Mouse (Mus musculus) hindbrain, embryonic 14.5 days (tissue): ENCODE measurements at regions not wholly inside any gene's neighbourhood (a gene's known extent, or its start where the extent isn't known, plus 50 kb on each side); places are given as distances from the start of the nearest gene placed in this dataset.

ENCODE experiments used
- ATAC-seq: fragments of 200-750 bp; cut with Nextera tagmentation; 2 replicates; pipeline ENCODE4 v1.8.0; 2017; ENCODE audit warnings: moderate number of reproducible peaks, mild to moderate bottlenecking, moderate TSS enrichment, moderate library complexity; ENCODE audit not compliant: low FRiP score
- DNase-seq: peaks from one replicate; pipeline ENCODE4 v3.0.0-alpha.2; 2015; ENCODE audit warnings: low spot score
- H3K27ac ChIP-seq: fragments of 300-500 bp; sonication (generic); 2 replicates; pipeline ENCODE4 v1.5.1; 2014; ENCODE audit warnings: mild to moderate bottlenecking, moderate library complexity
- H3K27me3 ChIP-seq: fragments of 300-500 bp; sonication (generic); 2 replicates; pipeline ENCODE4 v1.6.1; 2014; ENCODE audit warnings: mild to moderate bottlenecking, low read length, mixed read lengths; ENCODE audit not compliant: control insufficient read depth, insufficient read depth
- H3K36me3 ChIP-seq: fragments of 300-500 bp; sonication (generic); replicated peaks from 2 replicates; pipeline ENCODE4 v1.6.1; 2014; ENCODE audit not compliant: control insufficient read depth, insufficient read depth
- H3K4me1 ChIP-seq: fragments of 300-500 bp; sonication (generic); replicated peaks from 2 replicates; pipeline ENCODE4 v1.6.1; 2014; ENCODE audit warnings: antibody characterized with exemption, low read length, mixed read lengths; ENCODE audit not compliant: control insufficient read depth, insufficient read depth
- H3K4me2 ChIP-seq: fragments of 300-500 bp; sonication (generic); replicated peaks from 2 replicates; pipeline ENCODE4 v1.6.1; 2014; ENCODE audit warnings: mild to moderate bottlenecking, moderate library complexity
- H3K4me3 ChIP-seq: fragments of 300-500 bp; sonication (generic); replicated peaks from 2 replicates; pipeline ENCODE4 v1.5.1; 2014; ENCODE audit warnings: mild to moderate bottlenecking, low read length
- H3K9ac ChIP-seq: fragments of 300-500 bp; sonication (generic); 2 replicates; pipeline ENCODE4 v1.6.1; 2014
- H3K9me3 ChIP-seq: fragments of 300-500 bp; sonication (generic); 2 replicates; pipeline ENCODE4 v1.6.1; 2016; ENCODE audit warnings: low read length; ENCODE audit not compliant: control insufficient read depth
- WGBS: fragments of 180-500 bp; shearing (Covaris S2); extraction: QIAGEN DNeasy Blood & Tissue Kit; methylation state at CpG from one replicate; pipeline ENCODE4 v1.1.7; 2014; 5-methylcytosine and 5-hydroxymethylcytosine counted together

DNA sequence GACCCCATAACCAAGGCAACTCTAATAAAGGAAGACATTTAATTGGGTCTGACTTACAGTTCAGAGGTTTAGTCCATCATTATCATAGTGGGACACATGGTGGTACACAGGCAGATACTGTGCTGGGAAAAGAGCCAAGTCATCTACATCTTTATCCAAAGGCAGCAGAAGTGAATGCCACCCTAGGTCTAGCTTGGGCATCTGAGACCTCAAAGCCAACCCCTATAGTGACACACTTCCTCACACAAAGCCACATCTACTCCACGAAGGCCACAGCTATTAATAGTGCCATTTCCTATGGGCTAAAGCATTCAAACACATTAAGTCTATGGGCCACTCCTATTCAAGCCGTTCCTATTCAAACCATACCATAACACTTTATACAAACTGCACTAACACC lies 483.8 kb downstream of the Bnc2 start:
- no peak for ATAC-seq
- Histone ChIP-seq H3K27me3 (no peaks in the 10 kb centered on the region), H3K4me2 (no peak overlapping the region), H3K4me3 (no peak overlapping the region), H3K27ac (no peak overlapping the region), H3K9me3 (no peaks in the 10 kb centered on the region), H3K36me3 (no peaks in the 10 kb centered on the region), H3K4me1 (no peaks in the 10 kb centered on the region), H3K9ac (no peak overlapping the region)
- no peak for DNase-seq
- 81% methylated on average over 2 of the region's 2 CpGs for WGBS

DNA sequence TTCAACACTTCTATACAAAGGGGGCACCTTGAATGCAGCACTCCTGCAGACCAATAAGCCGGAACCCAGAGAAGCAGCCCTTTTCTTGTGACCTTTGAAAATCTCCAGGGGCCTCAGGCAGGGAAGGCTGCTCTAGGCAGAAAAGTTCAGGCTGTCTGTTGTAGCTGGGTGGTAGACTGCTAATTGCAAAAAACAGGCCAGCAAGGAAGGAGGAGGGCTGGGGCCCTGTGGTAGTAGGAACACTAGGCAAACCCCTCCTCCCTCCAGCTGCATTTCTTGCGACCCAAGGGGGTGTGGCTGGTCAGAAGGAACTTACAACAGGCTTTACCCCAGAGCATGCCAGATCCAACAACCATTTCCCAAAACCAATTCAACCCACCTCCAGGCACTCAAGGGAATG lies 482.8 kb downstream of the Bnc2 start:
- Histone ChIP-seq H3K9me3 (no peaks in the 10 kb centered on the region), H3K4me1 (no peaks in the 10 kb centered on the region), H3K4me2 (no peak overlapping the region), H3K4me3 (no peak overlapping the region), H3K27me3 (no peaks in the 10 kb centered on the region), H3K36me3 (no peaks in the 10 kb centered on the region), H3K27ac (no peak overlapping the region), H3K9ac (no peak overlapping the region)
- no peak for DNase-seq
- WGBS = 74% methylated on average over 2 of the region's 2 CpGs
- ATAC-seq = no peak

DNA sequence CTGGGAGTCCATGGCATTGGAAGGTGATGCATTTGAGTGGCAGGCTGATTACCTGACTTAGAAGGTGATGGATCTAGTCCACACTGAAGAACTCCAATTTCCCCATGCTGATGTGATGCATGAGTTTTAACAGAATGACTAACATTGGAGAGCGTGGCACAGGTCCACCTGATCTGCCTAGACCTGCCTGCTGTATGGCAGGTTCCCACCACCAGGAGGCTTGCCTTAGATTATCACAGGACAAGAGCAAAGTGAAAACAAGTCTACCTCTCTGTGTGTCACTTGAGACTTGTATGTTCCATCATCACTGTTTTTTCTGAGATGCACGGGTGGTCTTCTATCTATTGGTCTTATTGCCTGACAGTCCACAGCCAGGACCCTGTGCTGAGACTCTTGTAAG lies 478.3 kb downstream of the Bnc2 start:
- no peak for DNase-seq
- Histone ChIP-seq H3K9me3 (no peaks in the 10 kb centered on the region), H3K9ac (no peak overlapping the region), H3K4me2 (no peak overlapping the region), H3K27me3 (no peaks in the 10 kb centered on the region), H3K4me3 (no peak overlapping the region), H3K36me3 (no peaks in the 10 kb centered on the region), H3K4me1 (no peaks in the 10 kb centered on the region; the same call in 1 of the 2 replicates), H3K27ac (no peak overlapping the region)
- WGBS = 89% methylated on average over 2 of the region's 2 CpGs
- no peak for ATAC-seq

DNA sequence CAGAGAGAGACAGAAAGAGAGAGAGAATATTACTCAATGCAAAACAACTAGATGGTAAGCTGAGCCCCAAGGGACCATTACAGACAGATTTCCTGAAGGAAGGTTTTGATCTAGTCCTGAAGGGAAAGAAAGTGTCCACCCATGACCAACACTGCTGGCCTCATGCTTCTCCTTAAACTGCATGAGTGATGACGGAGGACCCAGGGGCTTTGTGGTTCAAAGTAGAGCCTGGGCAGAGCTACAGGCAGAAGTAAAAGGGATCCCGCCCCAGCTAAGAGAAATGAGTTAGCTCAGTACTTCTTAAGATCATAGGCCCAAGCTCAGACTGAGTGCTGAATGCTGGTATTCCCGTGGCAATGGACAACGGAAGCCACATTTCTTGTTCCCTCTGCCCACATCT lies 476.9 kb downstream of the Bnc2 start:
- ATAC-seq (no peak), DNase-seq (no peak)
- Histone ChIP-seq H3K9me3 (no peaks in the 10 kb centered on the region), H3K4me1 (no peaks in the 10 kb centered on the region; the same call in 1 of the 2 replicates), H3K4me3 (no peak overlapping the region), H3K9ac (no peak overlapping the region), H3K27me3 (no peaks in the 10 kb centered on the region), H3K27ac (no peak overlapping the region), H3K4me2 (no peak overlapping the region), H3K36me3 (no peaks in the 10 kb centered on the region)
- WGBS = 92% methylated on average over 4 of the region's 4 CpGs

DNA sequence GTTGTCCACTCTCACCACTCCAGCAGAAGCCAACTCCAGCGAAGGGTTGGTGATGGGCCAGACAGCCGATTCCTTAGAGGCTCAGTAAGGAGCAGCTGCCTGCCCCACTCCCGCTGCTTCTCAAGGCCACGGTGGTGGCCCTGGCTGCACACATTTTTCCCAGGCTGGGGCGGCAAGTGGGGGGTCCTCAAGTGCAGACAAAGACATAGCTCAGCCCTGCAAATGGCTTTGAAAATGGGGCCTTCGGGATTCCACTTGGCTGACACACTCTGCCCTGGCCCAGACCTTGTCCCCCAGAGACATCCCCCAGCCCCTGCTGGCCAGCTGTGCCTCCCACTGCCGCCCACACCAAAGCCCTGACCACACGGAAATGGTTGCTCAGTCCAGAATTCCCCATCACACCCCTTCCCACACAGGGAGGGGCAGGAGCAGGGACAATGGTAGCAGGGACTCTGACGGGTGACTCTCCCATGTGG lies 475.9 kb downstream of the Bnc2 start:
- DNase-seq = no peak

DNA sequence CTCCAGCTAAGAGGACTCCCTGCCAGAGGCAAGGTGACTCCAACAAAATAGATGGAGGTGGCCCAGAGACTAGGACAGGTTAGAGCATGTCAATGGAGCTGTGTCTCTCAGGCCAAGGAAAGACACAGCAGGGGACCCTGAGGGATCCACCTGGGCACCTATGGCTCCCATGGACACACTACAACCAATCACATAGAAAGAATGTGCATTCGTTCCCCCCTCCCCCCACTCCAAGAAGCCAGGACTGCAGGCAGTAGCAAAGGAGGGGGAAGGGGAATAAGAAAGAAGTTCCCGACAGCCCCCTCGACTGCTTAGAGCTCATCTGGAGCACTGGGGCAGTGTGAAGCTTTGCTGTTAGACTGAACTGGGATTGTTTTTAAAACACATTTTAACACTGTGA lies 474.1 kb downstream of the Bnc2 start:
- Histone ChIP-seq H3K27ac (no peak overlapping the region), H3K4me1 (no peaks in the 10 kb centered on the region; the same call in 1 of the 2 replicates), H3K27me3 (no peaks in the 10 kb centered on the region), H3K36me3 (no peaks in the 10 kb centered on the region), H3K9me3 (no peaks in the 10 kb centered on the region), H3K4me2 (no peak overlapping the region), H3K9ac (no peak overlapping the region), H3K4me3 (no peak overlapping the region)
- no peak for DNase-seq
- WGBS = 55% methylated on average over 3 of the region's 3 CpGs
- ATAC-seq = no peak

More for the DNA sequence above, 475.9 kb downstream of the Bnc2 start:
- 25% methylated on average over 9 of the region's 9 CpGs for WGBS
- no peaks in the 10 kb centered on the region; the same call in 1 of the 2 replicates for H3K4me1 ChIP-seq
- no peaks in the 10 kb centered on the region for H3K36me3 ChIP-seq
- 0 out of 2 replicates have a peak, but pooled peaks have one; percentile 7 for ATAC-seq
- H3K9me3 ChIP-seq = no peaks in the 10 kb centered on the region
- H3K27me3 ChIP-seq = no peaks in the 10 kb centered on the region
- no peak overlapping the region for H3K4me2 ChIP-seq
- H3K4me3 ChIP-seq = no peak overlapping the region
- H3K9ac ChIP-seq = no peak overlapping the region
- no peak overlapping the region for H3K27ac ChIP-seq

DNA sequence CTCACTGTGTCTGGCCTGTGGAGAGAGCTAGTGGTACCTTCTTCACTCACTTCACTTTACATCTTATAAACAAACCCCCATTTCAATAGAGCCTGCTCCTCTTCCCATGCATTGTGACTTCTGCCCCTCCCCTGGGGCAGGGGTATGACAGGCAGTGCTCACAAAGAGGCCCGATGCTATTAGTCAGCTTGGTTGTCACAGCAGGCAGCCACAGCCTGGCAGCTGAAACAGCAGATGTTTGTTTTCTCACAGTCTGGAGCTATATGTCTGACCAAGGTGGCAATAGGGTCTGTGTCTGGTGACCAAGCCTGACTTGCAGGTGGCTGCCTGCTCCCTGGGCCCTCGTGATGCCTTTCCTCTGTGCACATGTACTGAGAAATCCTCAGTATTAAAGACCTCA lies 472.8 kb downstream of the Bnc2 start:
- peak; percentile 67; the same call in 1 of the 2 replicates for ATAC-seq
- Histone ChIP-seq H3K9ac (no peak overlapping the region), H3K36me3 (no peaks in the 10 kb centered on the region), H3K9me3 (no peaks in the 10 kb centered on the region), H3K27ac (no peak overlapping the region), H3K27me3 (no peaks in the 10 kb centered on the region), H3K4me2 (no peak overlapping the region), H3K4me3 (no peak overlapping the region), H3K4me1 (no peaks in the 10 kb centered on the region; the same call in 1 of the 2 replicates)
- 6% methylated on average over 2 of the region's 2 CpGs for WGBS
- DNase-seq = peak; percentile 56

DNA sequence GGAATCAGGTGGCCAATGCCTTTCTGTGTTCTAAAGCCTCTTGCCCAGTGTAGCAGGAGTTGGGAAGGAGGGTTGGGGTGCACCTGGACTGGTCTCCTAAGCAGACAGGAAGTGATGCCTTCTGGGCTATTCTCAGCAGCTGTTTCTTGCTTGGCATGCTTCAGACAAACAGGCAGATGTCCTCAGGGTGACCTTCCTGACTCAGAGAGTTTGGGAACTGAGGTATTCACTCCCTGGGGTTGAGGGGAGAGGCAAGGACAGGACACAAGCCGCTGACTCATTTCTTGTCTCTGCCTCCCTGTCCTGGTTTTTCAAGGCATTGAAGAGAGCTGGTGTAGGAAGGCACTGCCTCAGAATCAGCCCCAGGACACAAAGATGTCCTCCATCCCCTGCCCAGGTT lies 471.4 kb downstream of the Bnc2 start:
- Histone ChIP-seq H3K9ac (no peak overlapping the region), H3K36me3 (no peaks in the 10 kb centered on the region), H3K4me2 (no peak overlapping the region), H3K4me3 (no peak overlapping the region), H3K27me3 (no peaks in the 10 kb centered on the region), H3K27ac (no peak overlapping the region), H3K9me3 (no peaks in the 10 kb centered on the region), H3K4me1 (no peaks in the 10 kb centered on the region; the same call in 1 of the 2 replicates)
- no peak for DNase-seq
- no peak for ATAC-seq
- 55% methylated on average over 1 of the region's 1 CpGs for WGBS

DNA sequence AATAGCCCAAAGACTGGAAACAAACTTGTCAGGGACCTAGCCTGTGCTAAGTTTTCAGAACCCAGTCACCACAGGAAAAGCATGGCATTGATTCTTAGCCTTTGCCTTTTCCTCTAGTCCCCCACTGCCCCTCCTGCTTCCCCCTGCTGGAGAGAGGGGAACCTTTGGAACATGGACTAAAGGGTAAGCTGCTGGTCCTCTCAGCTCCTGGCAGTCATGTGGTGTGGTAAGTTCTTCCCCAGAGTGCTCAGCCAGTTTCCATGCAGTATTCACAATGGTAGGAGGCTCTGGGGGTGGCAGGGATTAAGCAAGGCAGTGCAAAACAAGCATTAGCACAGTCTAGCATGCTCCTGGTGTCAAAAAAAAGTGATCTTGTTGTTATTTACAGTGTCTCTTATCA lies 470.3 kb downstream of the Bnc2 start:
- Histone ChIP-seq H3K4me3 (no peak overlapping the region), H3K4me2 (no peak overlapping the region), H3K9ac (no peak overlapping the region), H3K27me3 (no peaks in the 10 kb centered on the region), H3K9me3 (no peaks in the 10 kb centered on the region), H3K36me3 (no peaks in the 10 kb centered on the region), H3K27ac (no peak overlapping the region), H3K4me1 (no peaks in the 10 kb centered on the region; the same call in 1 of the 2 replicates)
- no peak for DNase-seq
- no peak for ATAC-seq

DNA sequence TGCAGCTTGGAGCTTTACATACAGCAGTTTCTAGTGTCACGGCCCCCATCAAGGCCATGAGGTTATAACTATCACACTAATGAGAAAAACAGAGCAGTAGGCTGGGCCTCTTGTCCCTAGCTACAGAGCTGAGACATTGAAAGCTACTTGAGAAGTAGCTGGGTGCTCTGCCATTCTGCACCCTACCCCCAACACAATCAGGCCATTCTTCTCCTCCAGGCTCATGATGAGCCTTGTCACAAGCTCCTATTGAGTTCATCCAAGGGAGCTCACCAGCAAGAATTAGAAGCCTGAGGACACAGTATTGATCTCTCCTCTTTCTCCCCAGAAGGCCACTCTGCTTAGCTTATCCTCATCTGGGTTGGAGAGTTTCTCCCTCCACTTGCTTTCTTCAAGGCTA lies 466.9 kb downstream of the Bnc2 start:
- 76% methylated on average over 1 of the region's 1 CpGs for WGBS
- Histone ChIP-seq H3K4me3 (no peak overlapping the region), H3K36me3 (no peaks in the 10 kb centered on the region), H3K9me3 (no peaks in the 10 kb centered on the region), H3K9ac (no peak overlapping the region), H3K27me3 (no peaks in the 10 kb centered on the region), H3K4me1 (no peaks in the 10 kb centered on the region), H3K4me2 (no peak overlapping the region), H3K27ac (no peak overlapping the region)
- DNase-seq (no peak), ATAC-seq (no peak)
